Mouse (Mus musculus): ENCODE results near the gene Churc1.
"Not testable (repeated sequence)": the region's sequence is repeated elsewhere in the genome, so short reads cannot be mapped to it uniquely, and the experiment has no call there.

The Churc1 gene

GRCm38 (mm10) chr12:76765354-76765851 is at the start of gene Churc1, which contains the start of gene Fntb:
Gene Churc1 (plus strand): TSS chr12:76765538.
Gene Fntb (plus strand): TSS chr12:76765589.
- peak; percentile 91 for DNase-seq

GRCm38 (mm10) chr12:76718384-76718783 is 47.0 kb upstream of the Churc1 start:
- no peak for DNase-seq

GRCm38 (mm10) chr12:76720572-76720971 is 44.8 kb upstream of the Churc1 start:
- no peak for DNase-seq

GRCm38 (mm10) chr12:76722026-76722425 is 43.3 kb upstream of the Churc1 start:
- DNase-seq, result no peak

- no peak for DNase-seq
Measured at GRCm38 (mm10) chr12:76727955-76728354, 37.4 kb upstream of the Churc1 start.

- DNase-seq, result no peak
Measured at GRCm38 (mm10) chr12:76750866-76751459, 14.4 kb upstream of the Churc1 start.

GRCm38 (mm10) chr12:76752652-76753318 is 12.6 kb upstream of the Churc1 start:
- DNase-seq, result peak; percentile 65

GRCm38 (mm10) chr12:76765901-76766630 is 728 bp downstream of the Churc1 start:
- DNase-seq, result peak; percentile 34

GRCm38 (mm10) chr12:76770841-76771500 is 5.6 kb downstream of the Churc1 start:
- DNase-seq, result no peak

- no peak for DNase-seq
Measured at GRCm38 (mm10) chr12:76771540-76771939, 6.2 kb downstream of the Churc1 start.

- DNase-seq, result no peak
Measured at GRCm38 (mm10) chr12:76774652-76775051, 9.3 kb downstream of the Churc1 start.

- no peak for DNase-seq
Measured at GRCm38 (mm10) chr12:76775132-76775531, 9.8 kb downstream of the Churc1 start.

GRCm38 (mm10) chr12:76776898-76777297 is 11.6 kb downstream of the Churc1 start:
- DNase-seq, result no peak

- DNase-seq, result no peak
Measured at GRCm38 (mm10) chr12:76777845-76778244, 12.5 kb downstream of the Churc1 start.

GRCm38 (mm10) chr12:76778305-76779083 is 13.2 kb downstream of the Churc1 start:
- no peak for DNase-seq

GRCm38 (mm10) chr12:76779951-76780350 is 14.6 kb downstream of the Churc1 start:
- no peak for DNase-seq

GRCm38 (mm10) chr12:76780639-76781468 is 15.5 kb downstream of the Churc1 start:
- DNase-seq, result peak; percentile 18

- no peak for DNase-seq
Measured at GRCm38 (mm10) chr12:76784056-76784619, 18.8 kb downstream of the Churc1 start.

- DNase-seq, result no peak
Measured at GRCm38 (mm10) chr12:76790446-76791084, 25.2 kb downstream of the Churc1 start.

- DNase-seq, result not testable (repeated sequence)
Measured at GRCm38 (mm10) chr12:76792540-76792939, 27.2 kb downstream of the Churc1 start.

All from layer of hippocampus, adult 9-11 months (tissue).